Mouse (Mus musculus) intestine, embryonic 16.5 days (tissue): ENCODE data around the gene Stox2. TPM values are rescaled to one million over a fixed set of nuclear protein-coding genes. Genes with fewer than 3 reads are reported as not detected.

Source experiments
- ATAC-seq: fragments of 200-750 bp; cut with Nextera tagmentation; 2 replicates; pipeline ENCODE4 v1.8.0; 2017; ENCODE audit warnings: moderate TSS enrichment, moderate library complexity
- H3K27ac ChIP-seq: fragments of 300-500 bp; sonication (generic); 2 replicates; pipeline ENCODE4 v1.5.1; 2014; ENCODE audit warnings: mild to moderate bottlenecking, low read length
- H3K27me3 ChIP-seq: fragments of 300-500 bp; sonication (generic); replicated peaks from 2 replicates; pipeline ENCODE4 v1.6.1; 2014; ENCODE audit warnings: low read length, control low read depth, mixed read lengths; ENCODE audit not compliant: control insufficient read depth, insufficient read depth
- H3K36me3 ChIP-seq: fragments of 300-500 bp; sonication (generic); 2 replicates; pipeline ENCODE4 v1.6.1; 2014; ENCODE audit warnings: low read length, control low read depth; ENCODE audit not compliant: control insufficient read depth, insufficient read depth
- H3K4me1 ChIP-seq: fragments of 300-500 bp; sonication (generic); 2 replicates; pipeline ENCODE4 v1.6.1; 2014; ENCODE audit warnings: low read length, control low read depth, mixed read lengths; ENCODE audit not compliant: control insufficient read depth, insufficient read depth
- H3K4me2 ChIP-seq: fragments of 300-500 bp; sonication (generic); 2 replicates; pipeline ENCODE4 v1.6.1; 2014; ENCODE audit warnings: low read depth, low read length, control low read depth
- H3K4me3 ChIP-seq: fragments of 300-500 bp; sonication (generic); 2 replicates; pipeline ENCODE4 v1.5.1; 2014; ENCODE audit warnings: mild to moderate bottlenecking, low read length
- H3K9ac ChIP-seq: fragments of 300-500 bp; sonication (generic); 2 replicates; pipeline ENCODE4 v1.6.1; 2014; ENCODE audit warnings: low read depth, low read length
- H3K9me3 ChIP-seq: fragments of 300-500 bp; sonication (generic); 2 replicates; pipeline ENCODE4 v1.6.1; 2016; ENCODE audit warnings: low read length, control low read depth; ENCODE audit not compliant: control insufficient read depth
- WGBS: fragments of 180-500 bp; shearing (Covaris S2); extraction: QIAGEN DNeasy Blood & Tissue Kit; methylation state at CpG from one replicate; pipeline ENCODE4 v1.1.7; 2014; 5-methylcytosine and 5-hydroxymethylcytosine counted together
- polyA plus RNA-seq: library from polyadenylated mRNA; unstranded; fragments of >200 nt; fragmentation: Nextera tagmentation; extraction: Ambion mirVana; gene quantifications from 2 replicates; pipeline ENCODE4 v1.2.1, GENCODE M21; 2015

Gene Stox2
- polyA plus RNA-seq, 1 experiment from 2014 or later, result 4.7 TPM

GRCm38 (mm10) chr8:47388171-47388570, 58.0 kb downstream of the Stox2 start:
- Histone ChIP-seq H3K36me3 (no peaks in the 10 kb centered on the region), H3K4me2 (no peak overlapping the region), H3K9me3 (no peaks in the 10 kb centered on the region), H3K27me3 (no peaks in the 10 kb centered on the region), H3K27ac (no peak overlapping the region), H3K4me3 (no peak overlapping the region), H3K9ac (no peak overlapping the region), H3K4me1 (no peaks in the 10 kb centered on the region)
- 70% methylated on average over 12 of the region's 12 CpGs for WGBS
- ATAC-seq, result no peak

- Histone ChIP-seq H3K9me3 (no peaks in the 10 kb centered on the region), H3K4me2 (no peak overlapping the region), H3K4me3 (no peak overlapping the region), H3K9ac (no peak overlapping the region), H3K36me3 (no peaks in the 10 kb centered on the region), H3K4me1 (0 out of 2 replicates have a peak, but pooled peaks cover under 1% of the 10 kb centered on the region), H3K27ac (no peak overlapping the region), H3K27me3 (no peaks in the 10 kb centered on the region)
- WGBS, result 81% methylated on average over 1 of the region's 1 CpGs
- ATAC-seq, result no peak
Observed at GRCm38 (mm10) chr8:47385810-47386209, 60.4 kb downstream of the Stox2 start.

- 91% methylated on average over 5 of the region's 5 CpGs for WGBS
- Histone ChIP-seq H3K4me3 (no peak overlapping the region), H3K27ac (no peak overlapping the region), H3K36me3 (no peaks in the 10 kb centered on the region), H3K4me2 (no peak overlapping the region), H3K27me3 (no peaks in the 10 kb centered on the region), H3K9me3 (no peaks in the 10 kb centered on the region), H3K4me1 (peaks cover 10% of the 10 kb centered on the region; the same call in 1 of the 2 replicates), H3K9ac (no peak overlapping the region)
- ATAC-seq, result no peak
Observed at GRCm38 (mm10) chr8:47384151-47384550, 62.0 kb downstream of the Stox2 start.

GRCm38 (mm10) chr8:47383632-47384031, 62.5 kb downstream of the Stox2 start:
- Histone ChIP-seq H3K27me3 (no peaks in the 10 kb centered on the region), H3K27ac (no peak overlapping the region), H3K36me3 (no peaks in the 10 kb centered on the region), H3K4me1 (peaks cover 10% of the 10 kb centered on the region; the same call in 1 of the 2 replicates), H3K4me3 (no peak overlapping the region), H3K9ac (no peak overlapping the region), H3K4me2 (no peak overlapping the region), H3K9me3 (no peaks in the 10 kb centered on the region)
- ATAC-seq, result no peak
- 89% methylated on average over 9 of the region's 9 CpGs for WGBS

GRCm38 (mm10) chr8:47381216-47381615, 64.9 kb downstream of the Stox2 start:
- no peak overlapping the region for H3K4me3 ChIP-seq
- no peaks in the 10 kb centered on the region for H3K9me3 ChIP-seq
- peaks cover 10% of the 10 kb centered on the region; the same call in 1 of the 2 replicates for H3K4me1 ChIP-seq
- no peak overlapping the region for H3K9ac ChIP-seq
- no peak overlapping the region for H3K27ac ChIP-seq
- 59% methylated on average over 3 of the region's 3 CpGs for WGBS
- no peak for ATAC-seq
- H3K4me2 ChIP-seq, result no peak overlapping the region
- H3K36me3 ChIP-seq, result no peaks in the 10 kb centered on the region
- H3K27me3 ChIP-seq, result no peaks in the 10 kb centered on the region

GRCm38 (mm10) chr8:47380725-47381124, 65.4 kb downstream of the Stox2 start:
- no peak overlapping the region for H3K9ac ChIP-seq
- H3K4me3 ChIP-seq, result no peak overlapping the region
- no peaks in the 10 kb centered on the region for H3K27me3 ChIP-seq
- ATAC-seq, result no peak
- H3K27ac ChIP-seq, result 0 out of 2 replicates have a peak overlapping the region, but pooled peaks have one; percentile 31
- no peaks in the 10 kb centered on the region for H3K9me3 ChIP-seq
- WGBS, result 70% methylated on average over 6 of the region's 6 CpGs
- peaks cover 10% of the 10 kb centered on the region; the same call in 1 of the 2 replicates for H3K4me1 ChIP-seq
- H3K4me2 ChIP-seq, result no peak overlapping the region
- no peaks in the 10 kb centered on the region for H3K36me3 ChIP-seq

- no peak overlapping the region for H3K27ac ChIP-seq
- H3K4me1 ChIP-seq, result peaks cover 10% of the 10 kb centered on the region; the same call in 1 of the 2 replicates
Observed at GRCm38 (mm10) chr8:47380075-47380474, 66.1 kb downstream of the Stox2 start.

GRCm38 (mm10) chr8:47376651-47377050, 69.5 kb downstream of the Stox2 start:
- Histone ChIP-seq H3K9ac (no peak overlapping the region), H3K27me3 (no peaks in the 10 kb centered on the region), H3K4me2 (no peak overlapping the region), H3K36me3 (no peaks in the 10 kb centered on the region), H3K4me1 (peaks cover 10% of the 10 kb centered on the region; the same call in 1 of the 2 replicates), H3K27ac (no peak overlapping the region), H3K9me3 (no peaks in the 10 kb centered on the region), H3K4me3 (no peak overlapping the region)
- 90% methylated on average over 7 of the region's 7 CpGs for WGBS
- ATAC-seq, result no peak

More at GRCm38 (mm10) chr8:47380075-47380474, 66.1 kb downstream of the Stox2 start:
- H3K9me3 ChIP-seq, result no peaks in the 10 kb centered on the region
- H3K9ac ChIP-seq, result no peak overlapping the region
- H3K36me3 ChIP-seq, result no peaks in the 10 kb centered on the region
- ATAC-seq, result no peak
- WGBS, result 61% methylated on average over 3 of the region's 3 CpGs
- H3K4me2 ChIP-seq, result no peak overlapping the region
- H3K27me3 ChIP-seq, result no peaks in the 10 kb centered on the region
- H3K4me3 ChIP-seq, result no peak overlapping the region

- no peak for ATAC-seq
- Histone ChIP-seq H3K4me3 (no peak overlapping the region), H3K9ac (no peak overlapping the region), H3K4me1 (peaks cover 5% of the 10 kb centered on the region; the same call in 1 of the 2 replicates), H3K36me3 (no peaks in the 10 kb centered on the region), H3K4me2 (no peak overlapping the region), H3K27me3 (no peaks in the 10 kb centered on the region), H3K27ac (no peak overlapping the region), H3K9me3 (no peaks in the 10 kb centered on the region)
- 83% methylated on average over 7 of the region's 7 CpGs for WGBS
Observed at GRCm38 (mm10) chr8:47373757-47374156, 72.4 kb downstream of the Stox2 start.

- H3K27ac ChIP-seq, result no peak overlapping the region
- H3K36me3 ChIP-seq, result no peaks in the 10 kb centered on the region
- no peak overlapping the region for H3K4me2 ChIP-seq
- ATAC-seq, result no peak; the same call in 1 of the 2 replicates
- no peaks in the 10 kb centered on the region for H3K9me3 ChIP-seq
- H3K4me1 ChIP-seq, result peaks cover 8% of the 10 kb centered on the region; the same call in 1 of the 2 replicates
- no peak overlapping the region for H3K9ac ChIP-seq
- H3K4me3 ChIP-seq, result no peak overlapping the region
- 51% methylated on average over 3 of the region's 3 CpGs for WGBS
- H3K27me3 ChIP-seq, result no peaks in the 10 kb centered on the region
Observed at GRCm38 (mm10) chr8:47371539-47371938, 74.6 kb downstream of the Stox2 start.
